Mouse (Mus musculus) forebrain, postnatal 0 days (tissue): ENCODE results near the gene Lnx1. TPM values are rescaled to one million over a fixed set of nuclear protein-coding genes. Genes with fewer than 3 reads are reported as not detected.

Experiments used
- ATAC-seq: fragments of 200-750 bp; cut with Nextera tagmentation; 2 replicates; pipeline ENCODE4 v1.8.0; 2017; ENCODE audit warnings: mild to moderate bottlenecking, moderate library complexity
- DNase-seq: peaks from one replicate; pipeline ENCODE4 v3.0.0-alpha.2; 2015
- H3K27ac ChIP-seq: fragments of 300-500 bp; sonication (generic); 2 replicates; pipeline ENCODE4 v1.5.1; 2014; ENCODE audit warnings: low read depth, mild to moderate bottlenecking, antibody characterized with exemption, low read length, moderate library complexity, mixed read lengths
- H3K27me3 ChIP-seq: fragments of 300-500 bp; sonication (generic); 2 replicates; pipeline ENCODE4 v1.6.1; 2014; ENCODE audit warnings: mild to moderate bottlenecking, low read length, mixed read lengths; ENCODE audit not compliant: insufficient read depth
- H3K36me3 ChIP-seq: fragments of 300-500 bp; sonication (generic); 2 replicates; pipeline ENCODE4 v1.6.1; 2014; ENCODE audit warnings: mild to moderate bottlenecking, moderate library complexity; ENCODE audit not compliant: insufficient read depth
- H3K4me1 ChIP-seq: fragments of 300-500 bp; sonication (generic); 2 replicates; pipeline ENCODE4 v1.6.1; 2014; ENCODE audit warnings: antibody characterized with exemption; ENCODE audit not compliant: insufficient read depth
- H3K4me2 ChIP-seq: fragments of 300-500 bp; sonication (generic); 2 replicates; pipeline ENCODE4 v1.6.1; 2014; ENCODE audit warnings: low read depth, mild to moderate bottlenecking, moderate library complexity
- H3K4me3 ChIP-seq: fragments of 300-500 bp; sonication (generic); 2 replicates; pipeline ENCODE4 v1.5.1; 2014; ENCODE audit warnings: low read depth, low read length, mixed read lengths
- H3K9ac ChIP-seq: fragments of 300-500 bp; sonication (generic); 2 replicates; pipeline ENCODE4 v1.6.1; 2014; ENCODE audit warnings: mild to moderate bottlenecking
- H3K9me3 ChIP-seq: fragments of 300-500 bp; sonication (generic); 2 replicates; pipeline ENCODE4 v1.6.1; 2016; ENCODE audit warnings: low read length
- CTCF ChIP-seq: sonication (generic); IDR thresholded peaks from 2 replicates; pipeline ENCODE4 v1.5.1; 2016; ENCODE audit warnings: antibody characterized with exemption, control low read depth, low read depth
- WGBS: fragments of 180-500 bp; shearing (Covaris S2); extraction: QIAGEN DNeasy Blood & Tissue Kit; methylation state at CpG from one replicate; pipeline ENCODE4 v1.1.7; 2014; 5-methylcytosine and 5-hydroxymethylcytosine counted together
- polyA plus RNA-seq: library from polyadenylated mRNA; unstranded; fragments of >200 nt; fragmentation: Nextera tagmentation; extraction: Ambion mirVana; gene quantifications from 2 replicates; pipeline ENCODE4 v1.2.1, GENCODE M21; 2015
- total RNA-seq: library from RNA; depleted of rRNA; stranded (reverse); fragments of >200 nt; gene quantifications from 2 replicates; pipeline ENCODE4 v1.2.3, GENCODE M21; 2014; rRNA removed

The Lnx1 gene
- total RNA-seq (15.5 and 21.2 TPM in 2 replicates), polyA plus RNA-seq (6.8 and 11.0 TPM in 2 replicates)

DNA sequence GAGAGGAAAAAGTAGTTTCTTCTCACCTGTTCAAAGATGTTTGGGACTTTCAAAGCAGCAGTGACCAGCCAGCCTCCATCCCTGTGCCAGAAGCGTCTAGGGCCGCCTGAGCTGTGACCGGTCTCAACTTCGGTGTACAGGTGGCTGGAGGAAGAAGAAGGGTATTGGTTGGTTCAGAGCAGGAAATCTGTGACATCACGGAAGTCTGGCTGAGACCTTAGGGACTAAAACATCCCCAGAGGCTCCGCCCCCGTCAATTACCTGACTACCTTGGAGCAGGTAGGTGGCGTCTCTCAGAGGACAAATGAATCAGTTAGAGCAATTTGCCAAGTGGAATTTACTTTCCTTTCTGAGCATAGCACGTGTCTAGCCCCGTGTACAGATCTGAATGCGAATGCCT is at the start of gene Lnx1:
TSS of gene Lnx1 (minus strand) at position 147 of the 400 bp plus-strand sequence.
- no peak for TF ChIP-seq CTCF
- no peak within 1 kb of the TSS for H3K4me3 ChIP-seq
- H3K4me1 ChIP-seq = peaks cover 5% of the 10 kb centered on the region; the same call in 1 of the 2 replicates
- no peak within 1 kb of the TSS for H3K27ac ChIP-seq
- 61% methylated on average over 11 of the region's 11 CpGs for WGBS
- no peaks in the 10 kb centered on the region; the same call in none of the 2 replicates for H3K27me3 ChIP-seq
- no peak within 1 kb of the TSS for H3K9ac ChIP-seq
- ATAC-seq = no peak
- no peaks in the 10 kb centered on the region for H3K9me3 ChIP-seq
- H3K36me3 ChIP-seq = no peaks in the 10 kb centered on the region
- no peak for DNase-seq
- H3K4me2 ChIP-seq = no peak within 1 kb of the TSS

DNA sequence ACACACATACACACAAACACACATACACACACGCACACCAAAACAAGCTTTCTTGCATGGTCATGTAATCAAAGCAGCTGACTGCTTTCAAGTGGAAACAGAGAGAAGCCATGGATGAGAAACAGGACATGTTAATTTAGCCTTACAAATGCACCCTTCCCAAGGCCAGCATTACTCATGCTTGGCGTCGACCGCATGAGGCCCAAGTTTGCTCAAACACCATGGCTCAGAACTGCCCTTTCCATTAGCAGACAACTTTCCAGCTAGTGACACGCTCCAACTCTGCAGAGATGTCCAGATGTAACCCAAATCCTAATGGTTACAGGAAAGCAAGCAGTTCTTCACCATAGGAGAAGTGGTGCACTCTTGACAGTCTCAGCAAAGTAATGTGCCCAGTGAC is 47.8 kb upstream of the Lnx1 start:
- Histone ChIP-seq H3K9me3 (no peaks in the 10 kb centered on the region), H3K4me3 (no peak overlapping the region), H3K4me2 (no peak overlapping the region), H3K27me3 (no peaks in the 10 kb centered on the region), H3K27ac (no peak overlapping the region), H3K36me3 (no peaks in the 10 kb centered on the region), H3K9ac (no peak overlapping the region), H3K4me1 (no peaks in the 10 kb centered on the region)
- WGBS = 90% methylated on average over 5 of the region's 5 CpGs
- TF ChIP-seq CTCF = no peak
- DNase-seq (no peak), ATAC-seq (no peak)

DNA sequence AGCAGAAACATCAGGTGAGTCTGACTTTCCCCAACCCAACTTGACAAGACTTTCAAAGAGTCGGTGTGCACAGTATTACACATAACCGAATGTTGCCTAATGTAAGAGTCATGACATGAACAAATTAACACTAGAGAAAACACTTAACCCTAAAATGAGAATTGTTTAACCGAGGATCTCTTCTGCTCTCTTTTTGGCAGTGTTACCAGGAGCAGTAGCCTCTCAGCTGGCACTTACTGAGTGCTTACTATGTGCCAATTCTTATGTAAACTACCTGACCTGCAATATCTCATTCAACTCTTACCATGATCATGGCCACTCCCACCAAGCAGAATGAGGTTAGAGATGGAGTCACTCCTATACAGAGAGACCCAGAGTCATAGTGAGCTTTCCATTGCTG is 44.8 kb upstream of the Lnx1 start:
- H3K36me3 ChIP-seq = no peaks in the 10 kb centered on the region
- no peak for ATAC-seq
- no peaks in the 10 kb centered on the region for H3K9me3 ChIP-seq
- DNase-seq = no peak
- H3K4me1 ChIP-seq = no peaks in the 10 kb centered on the region
- TF ChIP-seq CTCF = no peak
- no peak overlapping the region for H3K4me2 ChIP-seq
- 90% methylated on average over 3 of the region's 3 CpGs for WGBS
- no peaks in the 10 kb centered on the region for H3K27me3 ChIP-seq
- no peak overlapping the region for H3K9ac ChIP-seq
- H3K4me3 ChIP-seq = no peak overlapping the region
- H3K27ac ChIP-seq = no peak overlapping the region

DNA sequence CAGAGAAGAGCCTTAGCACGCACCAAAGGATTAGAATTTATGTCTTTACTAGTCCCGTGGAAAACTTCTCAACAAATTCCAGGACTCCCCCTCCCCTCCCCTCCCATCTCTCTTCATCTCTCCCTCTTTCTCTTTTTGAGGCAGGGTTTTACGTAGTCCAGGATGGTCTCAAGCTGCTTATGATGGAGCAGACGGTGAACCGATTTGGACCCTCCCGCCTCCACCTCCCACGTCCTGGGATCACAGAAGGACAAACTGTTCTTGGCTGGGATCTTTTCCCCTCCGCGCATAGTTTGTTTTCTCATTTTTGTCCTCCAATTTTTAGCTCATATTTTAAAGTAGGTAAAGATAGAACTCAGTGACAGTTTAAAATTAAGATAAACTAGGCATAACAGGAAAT is 38.2 kb upstream of the Lnx1 start:
- H3K4me3 ChIP-seq = no peak overlapping the region
- no peaks in the 10 kb centered on the region for H3K36me3 ChIP-seq
- no peak overlapping the region for H3K9ac ChIP-seq
- DNase-seq (no peak), ATAC-seq (no peak)
- H3K27me3 ChIP-seq = no peaks in the 10 kb centered on the region
- H3K27ac ChIP-seq = no peak overlapping the region
- H3K4me2 ChIP-seq = no peak overlapping the region
- no peaks in the 10 kb centered on the region for H3K4me1 ChIP-seq
- no peak for TF ChIP-seq CTCF
- WGBS = 89% methylated on average over 9 of the region's 9 CpGs
- no peaks in the 10 kb centered on the region for H3K9me3 ChIP-seq

DNA sequence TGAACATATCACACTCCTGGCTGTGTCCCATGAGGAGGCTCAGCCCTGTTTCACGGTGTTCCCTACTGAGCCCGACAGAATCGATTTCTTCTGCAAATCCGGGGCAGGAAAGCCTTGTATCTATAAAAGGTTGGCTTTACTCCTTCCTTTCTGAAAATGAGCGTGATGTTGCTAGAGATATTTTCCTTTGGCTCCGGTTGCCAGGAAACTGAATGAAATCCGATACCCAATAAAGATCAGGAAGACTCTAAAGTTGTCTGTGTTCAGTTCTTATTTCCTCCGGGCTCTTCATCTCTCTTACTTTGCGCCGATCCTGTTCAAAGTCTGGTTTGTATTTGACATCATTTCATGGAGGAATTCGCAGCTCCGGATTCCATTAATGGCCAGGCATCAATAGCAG is 36.7 kb upstream of the Lnx1 start:
- Histone ChIP-seq H3K36me3 (no peaks in the 10 kb centered on the region), H3K9me3 (no peaks in the 10 kb centered on the region), H3K4me3 (no peak overlapping the region), H3K27ac (no peak overlapping the region), H3K4me1 (no peaks in the 10 kb centered on the region), H3K9ac (no peak overlapping the region), H3K4me2 (no peak overlapping the region), H3K27me3 (no peaks in the 10 kb centered on the region)
- 60% methylated on average over 12 of the region's 12 CpGs for WGBS
- ATAC-seq = no peak
- no peak for TF ChIP-seq CTCF
- peak; percentile 29 for DNase-seq

DNA sequence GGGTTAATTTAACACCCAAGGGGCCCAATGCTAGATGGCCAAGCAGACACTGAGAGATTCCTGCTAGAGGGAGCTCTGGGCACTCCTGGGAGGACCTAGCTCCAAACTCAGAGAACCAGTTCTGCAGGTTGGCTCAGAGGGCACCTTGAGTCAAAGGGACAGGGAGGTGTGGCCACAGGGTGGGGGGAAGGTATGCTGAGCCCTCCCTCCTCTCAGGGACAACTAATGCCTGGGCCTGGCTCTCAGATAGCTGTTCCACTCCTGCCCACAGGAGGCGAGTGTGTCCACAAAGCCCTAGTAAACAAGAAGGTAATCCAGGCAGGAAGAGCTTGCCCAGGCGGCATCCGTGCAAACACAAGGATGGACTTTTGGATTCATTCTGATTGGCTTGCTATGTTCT is 35.6 kb upstream of the Lnx1 start:
- 0 out of 2 replicates have a peak, but pooled peaks have one; percentile 1 for TF ChIP-seq CTCF
- no peak overlapping the region for H3K27ac ChIP-seq
- no peak for DNase-seq
- 74% methylated on average over 3 of the region's 3 CpGs for WGBS
- H3K27me3 ChIP-seq = no peaks in the 10 kb centered on the region
- no peaks in the 10 kb centered on the region for H3K36me3 ChIP-seq
- no peak overlapping the region for H3K9ac ChIP-seq
- H3K9me3 ChIP-seq = no peaks in the 10 kb centered on the region
- H3K4me1 ChIP-seq = no peaks in the 10 kb centered on the region
- ATAC-seq = no peak
- no peak overlapping the region for H3K4me2 ChIP-seq
- no peak overlapping the region for H3K4me3 ChIP-seq

DNA sequence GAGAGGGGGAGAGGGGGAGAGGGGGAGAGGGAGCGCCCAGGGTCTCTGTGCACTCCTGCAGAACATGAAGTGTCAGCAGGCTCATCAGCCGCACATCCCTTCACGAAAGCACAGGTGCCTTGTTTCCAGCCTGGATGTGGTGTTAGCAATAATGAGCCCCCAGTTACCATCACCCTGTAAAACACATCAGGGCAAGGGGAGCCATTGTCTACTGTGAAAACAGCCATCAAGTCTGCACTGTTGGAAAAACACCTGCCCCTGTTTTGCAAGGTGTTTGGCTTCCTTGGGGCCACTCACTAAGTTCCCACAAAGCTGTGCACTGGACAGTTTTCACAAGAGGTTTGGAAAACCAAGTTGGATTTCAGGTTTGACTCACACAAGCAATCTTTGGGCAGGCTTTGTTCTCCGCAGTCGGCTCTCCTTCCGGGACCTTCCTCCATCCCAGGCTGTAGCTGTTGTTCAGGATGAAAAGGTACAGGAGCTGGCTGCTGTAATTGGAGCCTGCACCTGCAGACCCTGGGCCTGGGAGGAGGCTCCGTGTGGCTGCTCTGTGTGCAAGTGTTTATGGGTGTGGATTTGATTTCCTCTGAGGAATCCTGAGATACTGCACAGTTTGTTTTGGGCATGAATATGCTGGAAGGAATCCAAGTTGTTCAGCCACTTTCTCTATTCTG is 31.3 kb upstream of the Lnx1 start:
- TF ChIP-seq CTCF = no peak
- H3K4me1 ChIP-seq = no peaks in the 10 kb centered on the region
- no peak for ATAC-seq
- DNase-seq = no peak
- no peak overlapping the region for H3K27ac ChIP-seq
- no peak overlapping the region for H3K9ac ChIP-seq
- H3K36me3 ChIP-seq = no peaks in the 10 kb centered on the region
- H3K4me2 ChIP-seq = no peak overlapping the region
- H3K4me3 ChIP-seq = no peak overlapping the region
- 38% methylated on average over 7 of the region's 7 CpGs for WGBS
- no peaks in the 10 kb centered on the region for H3K9me3 ChIP-seq
- H3K27me3 ChIP-seq = no peaks in the 10 kb centered on the region
